Mouse (Mus musculus): Measurements from ENCODE around the gene Eif4e1b. TPM values are rescaled to one million over a fixed set of nuclear protein-coding genes. Genes with fewer than 3 reads are reported as not detected.

Gene Eif4e1b
- polyA plus RNA-seq, 1 experiment from 2014 or later, result not detected

DNA sequence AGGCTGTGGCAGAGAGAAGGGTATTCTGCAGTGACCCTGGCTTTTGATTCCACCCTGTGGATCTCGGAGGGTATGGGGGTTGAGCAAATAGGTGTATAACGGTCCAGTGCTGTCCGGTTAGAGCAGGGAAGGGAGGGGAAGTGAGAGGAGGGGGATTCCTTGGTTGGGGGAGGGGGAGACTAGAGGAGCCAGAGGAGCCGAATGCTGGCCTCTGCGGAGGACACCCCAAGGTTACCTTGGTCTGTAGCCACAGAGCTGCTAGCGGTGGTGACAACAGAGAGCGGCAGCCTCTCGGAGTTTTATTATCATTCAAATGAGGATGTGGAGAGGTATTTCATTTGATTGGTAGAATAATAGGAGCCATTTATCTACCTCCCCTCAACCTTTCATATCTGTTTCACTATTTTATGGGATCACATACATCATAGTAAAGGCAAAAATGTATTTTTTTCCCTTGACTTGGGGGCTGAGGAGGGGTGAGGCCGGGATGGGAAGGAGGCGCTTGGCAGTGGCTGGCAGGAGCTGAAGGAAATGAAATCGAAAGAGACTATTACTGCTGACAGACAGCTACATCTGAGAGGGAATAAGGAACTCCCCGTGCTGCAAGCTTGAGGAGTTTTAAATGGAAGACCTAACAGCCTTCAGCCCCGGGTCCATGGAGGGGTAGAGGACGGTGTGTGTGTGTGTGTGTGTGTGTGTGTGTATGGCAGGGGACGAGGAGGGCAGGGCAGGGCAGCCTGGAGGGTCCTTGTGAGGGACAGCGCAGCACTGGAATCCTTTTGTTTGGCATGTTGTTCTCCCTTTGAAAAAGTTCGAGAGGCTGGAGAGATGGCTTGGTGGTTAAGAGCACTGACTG, 34.8 kb downstream of the Eif4e1b start:
- no peak for ATAC-seq (ENCODE audit: insufficient number of reproducible peaks, insufficient read depth, low FRiP score, low read depth)
- H3K4me2 ChIP-seq (replicated peaks; ENCODE audit: low read depth, low read length), result no peak overlapping the region
- H3K4me3 ChIP-seq (ENCODE audit: low read depth, low read length), result no peak overlapping the region
- no peaks in the 10 kb centered on the region for H3K9me3 ChIP-seq (ENCODE audit: control insufficient read depth, low read depth, low read length)
- 33% methylated on average over 17 of the region's 17 CpGs for WGBS
- H3K27me3 ChIP-seq (ENCODE audit: control insufficient read depth, insufficient read depth, low read length), result no peaks in the 10 kb centered on the region
- no peaks in the 10 kb centered on the region for H3K4me1 ChIP-seq (ENCODE audit: control insufficient read depth, insufficient read depth, low read length)
- no peaks in the 10 kb centered on the region for H3K36me3 ChIP-seq (ENCODE audit: control insufficient read depth, insufficient read depth, low read length)
- H3K9ac ChIP-seq (replicated peaks; ENCODE audit: low read depth, low read length), result no peak overlapping the region
- H3K27ac ChIP-seq (ENCODE audit: low read length), result no peak overlapping the region

DNA sequence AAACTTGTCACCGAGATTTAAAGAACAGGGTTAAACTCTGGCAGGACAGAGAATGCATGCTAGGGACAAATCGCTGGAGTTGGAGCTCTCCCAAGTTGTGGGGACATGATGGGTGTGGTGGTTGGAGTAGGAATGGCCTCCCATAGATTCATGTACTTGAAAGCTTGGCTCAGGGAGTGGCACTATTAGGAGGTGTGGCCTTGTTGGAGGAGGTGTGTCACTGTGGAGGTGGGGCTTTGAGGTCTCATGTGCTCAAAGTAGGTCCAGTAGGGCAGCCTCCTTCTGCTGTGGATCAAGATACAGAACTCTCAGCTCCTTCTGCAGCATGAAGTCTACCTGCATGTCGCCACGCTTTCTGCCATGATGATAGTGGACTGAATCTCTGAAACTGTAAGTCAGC, 37.3 kb downstream of the Eif4e1b start:
- H3K27me3 ChIP-seq (ENCODE audit: control insufficient read depth, insufficient read depth, low read length), result no peaks in the 10 kb centered on the region

DNA sequence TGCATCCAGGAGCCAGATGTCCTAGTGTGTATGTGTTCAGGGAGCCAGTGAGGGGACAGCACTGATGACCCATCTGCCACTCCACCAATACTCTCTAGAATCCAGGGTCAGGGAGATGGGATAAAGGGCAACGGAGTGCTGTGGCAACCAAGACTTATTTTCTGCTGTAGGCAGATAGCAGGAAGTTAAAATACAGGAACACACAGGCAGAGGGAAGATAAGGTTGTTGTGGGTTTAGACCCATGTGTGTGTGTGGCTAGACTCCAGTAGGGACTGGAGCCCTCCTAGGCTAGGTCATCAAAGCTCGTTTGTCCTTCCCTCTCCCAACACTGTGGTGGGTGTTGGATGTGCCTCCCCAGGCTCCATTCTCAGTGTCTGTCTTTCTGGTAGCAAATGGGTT, 38.1 kb downstream of the Eif4e1b start:
- 80% methylated on average over 2 of the region's 2 CpGs for WGBS
- Histone ChIP-seq H3K9ac (replicated peaks; ENCODE audit: low read depth, low read length) (no peak overlapping the region), H3K4me2 (replicated peaks; ENCODE audit: low read depth, low read length) (no peak overlapping the region), H3K36me3 (ENCODE audit: control insufficient read depth, insufficient read depth, low read length) (no peaks in the 10 kb centered on the region), H3K27ac (ENCODE audit: low read length) (no peak overlapping the region), H3K4me3 (ENCODE audit: low read depth, low read length) (no peak overlapping the region), H3K27me3 (ENCODE audit: control insufficient read depth, insufficient read depth, low read length) (no peaks in the 10 kb centered on the region), H3K9me3 (ENCODE audit: control insufficient read depth, low read depth, low read length) (no peaks in the 10 kb centered on the region), H3K4me1 (ENCODE audit: control insufficient read depth, insufficient read depth, low read length) (no peaks in the 10 kb centered on the region)
- ATAC-seq (ENCODE audit: insufficient number of reproducible peaks, insufficient read depth, low FRiP score, low read depth), result no peak

More for the DNA sequence above, 37.3 kb downstream of the Eif4e1b start:
- Histone ChIP-seq H3K36me3 (ENCODE audit: control insufficient read depth, insufficient read depth, low read length) (no peaks in the 10 kb centered on the region), H3K9ac (replicated peaks; ENCODE audit: low read depth, low read length) (no peak overlapping the region), H3K9me3 (ENCODE audit: control insufficient read depth, low read depth, low read length) (no peaks in the 10 kb centered on the region), H3K4me1 (ENCODE audit: control insufficient read depth, insufficient read depth, low read length) (no peaks in the 10 kb centered on the region), H3K4me2 (replicated peaks; ENCODE audit: low read depth, low read length) (no peak overlapping the region), H3K27ac (ENCODE audit: low read length) (no peak overlapping the region), H3K4me3 (ENCODE audit: low read depth, low read length) (no peak overlapping the region)
- ATAC-seq (ENCODE audit: insufficient number of reproducible peaks, insufficient read depth, low FRiP score, low read depth), result no peak
- WGBS, result 82% methylated on average over 4 of the region's 4 CpGs

DNA sequence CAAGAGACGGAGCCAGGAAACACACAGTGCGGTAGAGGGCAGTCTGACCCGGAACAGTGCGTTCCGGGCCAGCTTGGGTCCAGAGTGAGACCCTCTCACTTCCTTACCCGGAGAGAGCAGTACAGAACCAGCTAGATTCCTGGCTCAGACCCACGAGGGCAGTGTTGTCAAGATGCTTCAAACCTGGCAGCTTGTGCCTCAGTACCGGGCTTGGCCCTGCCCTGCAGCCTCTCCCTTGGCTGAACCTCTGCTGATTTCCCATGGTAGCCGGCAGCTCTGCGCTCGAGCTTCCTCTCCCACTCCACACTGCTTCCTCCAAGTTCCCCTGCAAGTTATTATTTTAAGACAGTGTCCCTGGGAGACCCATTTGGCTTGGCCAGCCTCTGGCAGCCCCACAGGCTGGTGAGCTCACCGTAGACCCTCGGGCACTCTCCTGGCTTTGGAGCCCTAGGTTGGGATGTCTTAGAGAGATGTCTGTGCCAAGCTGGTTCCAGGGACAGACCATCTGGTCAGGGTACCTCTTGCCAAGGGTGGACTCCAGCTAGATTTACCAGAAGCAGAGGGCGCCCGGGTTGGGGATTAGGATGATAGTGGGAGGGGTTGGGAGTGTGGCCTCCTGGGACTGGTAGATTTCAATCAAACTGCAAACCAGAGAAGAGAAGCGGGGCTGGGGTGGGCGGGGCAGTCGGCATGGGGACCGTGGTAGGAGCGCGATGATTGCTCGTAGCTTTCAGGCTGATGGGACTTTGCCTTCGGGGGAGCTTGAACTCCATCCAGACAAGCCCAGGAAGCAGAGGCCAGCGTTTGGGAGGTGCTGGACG, 40.5 kb downstream of the Eif4e1b start:
- no peak for ATAC-seq (ENCODE audit: insufficient number of reproducible peaks, insufficient read depth, low FRiP score, low read depth)
- Histone ChIP-seq H3K4me3 (ENCODE audit: low read depth, low read length) (no peak overlapping the region), H3K4me1 (ENCODE audit: control insufficient read depth, insufficient read depth, low read length) (no peaks in the 10 kb centered on the region), H3K9ac (replicated peaks; ENCODE audit: low read depth, low read length) (no peak overlapping the region), H3K27ac (ENCODE audit: low read length) (no peak overlapping the region), H3K4me2 (replicated peaks; ENCODE audit: low read depth, low read length) (peak overlapping the region; percentile 26), H3K9me3 (ENCODE audit: control insufficient read depth, low read depth, low read length) (no peaks in the 10 kb centered on the region), H3K27me3 (ENCODE audit: control insufficient read depth, insufficient read depth, low read length) (no peaks in the 10 kb centered on the region), H3K36me3 (ENCODE audit: control insufficient read depth, insufficient read depth, low read length) (no peaks in the 10 kb centered on the region)
- 15% methylated on average over 25 of the region's 25 CpGs for WGBS

DNA sequence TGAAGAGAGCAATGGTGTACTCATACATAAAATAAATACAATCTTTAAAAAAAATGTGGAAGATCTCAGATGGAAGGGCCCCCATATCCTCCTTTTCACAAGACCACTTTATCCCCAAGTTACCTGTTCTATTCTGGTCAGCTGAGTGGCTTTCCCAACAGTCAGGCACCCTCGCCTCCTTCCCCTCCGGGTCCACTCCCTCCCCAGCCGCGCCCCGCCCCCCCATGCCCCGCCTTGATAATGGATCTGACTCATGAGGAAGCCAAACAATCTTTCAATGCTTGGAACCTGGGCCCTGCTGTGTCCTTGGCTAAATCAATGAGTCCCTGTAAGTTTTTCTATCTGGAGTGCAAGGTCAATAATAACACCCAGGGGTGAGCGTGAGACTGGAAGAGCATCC, 44.2 kb downstream of the Eif4e1b start:
- ATAC-seq (ENCODE audit: insufficient number of reproducible peaks, insufficient read depth, low FRiP score, low read depth), result no peak
- 30% methylated on average over 7 of the region's 7 CpGs for WGBS

DNA sequence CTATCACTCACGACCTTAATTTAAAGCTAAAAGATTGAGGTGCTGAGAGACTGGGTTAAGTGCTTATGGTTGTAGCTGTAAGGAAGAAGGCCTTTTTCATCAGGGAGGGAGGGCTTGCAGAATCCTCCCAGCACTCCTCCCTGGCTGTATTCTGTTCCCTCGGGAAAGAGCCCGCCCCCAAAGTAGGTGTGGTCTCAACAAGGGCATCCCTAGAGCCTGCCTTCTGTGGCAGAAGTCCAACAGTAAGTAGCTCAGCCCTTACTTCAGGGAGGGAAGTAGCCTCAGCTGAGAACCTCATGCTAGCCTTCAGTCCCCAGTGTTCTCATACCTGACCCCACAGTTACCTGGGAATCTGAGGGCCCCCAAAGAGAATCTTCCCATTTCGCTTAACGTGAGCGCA, 44.7 kb downstream of the Eif4e1b start:
- no peaks in the 10 kb centered on the region for H3K36me3 ChIP-seq (ENCODE audit: control insufficient read depth, insufficient read depth, low read length)
- ATAC-seq (ENCODE audit: insufficient number of reproducible peaks, insufficient read depth, low FRiP score, low read depth), result no peak
- no peak overlapping the region for H3K4me2 ChIP-seq (replicated peaks; ENCODE audit: low read depth, low read length)
- no peaks in the 10 kb centered on the region for H3K4me1 ChIP-seq (ENCODE audit: control insufficient read depth, insufficient read depth, low read length)
- H3K27me3 ChIP-seq (ENCODE audit: control insufficient read depth, insufficient read depth, low read length), result no peaks in the 10 kb centered on the region
- H3K9me3 ChIP-seq (ENCODE audit: control insufficient read depth, low read depth, low read length), result no peaks in the 10 kb centered on the region
- no peak overlapping the region for H3K4me3 ChIP-seq (ENCODE audit: low read depth, low read length)
- H3K9ac ChIP-seq (replicated peaks; ENCODE audit: low read depth, low read length), result no peak overlapping the region
- no peak overlapping the region for H3K27ac ChIP-seq (ENCODE audit: low read length)
- 44% methylated on average over 6 of the region's 6 CpGs for WGBS

More for the DNA sequence above, 44.2 kb downstream of the Eif4e1b start:
- no peak overlapping the region for H3K4me2 ChIP-seq (replicated peaks; ENCODE audit: low read depth, low read length)
- no peak overlapping the region for H3K4me3 ChIP-seq (ENCODE audit: low read depth, low read length)
- H3K9me3 ChIP-seq (ENCODE audit: control insufficient read depth, low read depth, low read length), result no peaks in the 10 kb centered on the region
- H3K4me1 ChIP-seq (ENCODE audit: control insufficient read depth, insufficient read depth, low read length), result no peaks in the 10 kb centered on the region
- no peak overlapping the region for H3K27ac ChIP-seq (ENCODE audit: low read length)
- no peaks in the 10 kb centered on the region for H3K36me3 ChIP-seq (ENCODE audit: control insufficient read depth, insufficient read depth, low read length)
- no peaks in the 10 kb centered on the region for H3K27me3 ChIP-seq (ENCODE audit: control insufficient read depth, insufficient read depth, low read length)
- H3K9ac ChIP-seq (replicated peaks; ENCODE audit: low read depth, low read length), result no peak overlapping the region

DNA sequence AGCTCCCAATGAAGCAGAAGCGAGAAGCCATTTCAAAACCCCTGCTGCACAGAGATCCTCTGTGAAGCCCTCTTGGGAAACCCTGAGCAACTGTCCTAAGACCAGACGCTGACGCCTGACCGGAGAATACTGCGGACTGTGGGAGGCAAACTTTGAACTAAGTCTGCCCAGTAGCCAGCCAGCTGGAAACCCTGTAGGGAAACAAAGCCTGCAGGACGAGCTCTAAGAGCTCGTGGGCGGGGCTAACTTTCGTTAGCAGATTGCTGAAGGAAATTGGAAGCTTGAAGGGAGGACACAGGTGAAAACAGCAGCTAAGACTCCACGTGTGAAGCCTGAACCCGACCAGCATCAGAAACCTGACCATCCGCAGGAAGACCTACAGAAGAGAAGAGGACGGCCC, 45.7 kb downstream of the Eif4e1b start:
- Histone ChIP-seq H3K4me2 (replicated peaks; ENCODE audit: low read depth, low read length) (no peak overlapping the region), H3K4me3 (ENCODE audit: low read depth, low read length) (no peak overlapping the region), H3K27ac (ENCODE audit: low read length) (no peak overlapping the region), H3K4me1 (ENCODE audit: control insufficient read depth, insufficient read depth, low read length) (no peaks in the 10 kb centered on the region), H3K9me3 (ENCODE audit: control insufficient read depth, low read depth, low read length) (no peaks in the 10 kb centered on the region), H3K36me3 (ENCODE audit: control insufficient read depth, insufficient read depth, low read length) (no peaks in the 10 kb centered on the region), H3K27me3 (ENCODE audit: control insufficient read depth, insufficient read depth, low read length) (no peaks in the 10 kb centered on the region), H3K9ac (replicated peaks; ENCODE audit: low read depth, low read length) (no peak overlapping the region)
- WGBS, result 5% methylated on average over 13 of the region's 13 CpGs
- ATAC-seq (ENCODE audit: insufficient number of reproducible peaks, insufficient read depth, low FRiP score, low read depth), result no peak

DNA sequence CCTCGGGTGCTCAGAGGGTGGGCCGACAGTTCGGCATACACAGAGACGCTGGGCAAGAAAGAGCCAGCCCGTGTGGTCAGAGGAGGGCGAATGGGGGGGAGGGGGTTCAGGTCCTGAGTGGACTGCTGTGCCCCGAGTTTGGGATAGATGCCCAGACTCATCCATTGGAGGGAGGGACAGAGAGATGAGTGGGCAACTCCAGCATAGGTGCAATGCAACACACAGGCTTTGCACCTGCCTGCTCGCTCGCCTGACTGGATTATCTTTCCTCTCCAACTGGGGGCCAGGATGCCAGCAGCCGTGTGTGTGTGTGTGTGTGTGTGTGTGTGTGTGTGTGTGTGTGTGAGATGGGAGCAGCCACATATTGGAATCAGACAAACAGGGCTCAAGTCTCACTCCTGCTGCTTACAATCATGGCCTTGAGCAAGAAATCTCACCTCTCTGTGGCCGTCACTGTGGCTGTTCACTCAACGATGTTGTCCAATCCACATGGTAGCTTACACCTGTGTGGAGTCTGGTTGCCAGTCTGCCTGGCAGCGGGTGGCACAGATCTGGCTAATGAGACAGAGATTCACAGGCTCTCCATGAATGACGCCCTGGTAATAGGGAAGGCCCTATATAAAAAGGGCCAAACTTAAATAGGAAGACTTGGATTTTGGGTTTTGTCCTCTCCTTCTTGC, 52.7 kb downstream of the Eif4e1b start:
- WGBS, result 75% methylated on average over 14 of the region's 14 CpGs
- H3K9ac ChIP-seq (replicated peaks; ENCODE audit: low read depth, low read length), result no peak overlapping the region
- no peaks in the 10 kb centered on the region for H3K27me3 ChIP-seq (ENCODE audit: control insufficient read depth, insufficient read depth, low read length)
- H3K27ac ChIP-seq (ENCODE audit: low read length), result no peak overlapping the region
- H3K4me3 ChIP-seq (ENCODE audit: low read depth, low read length), result no peak overlapping the region
- H3K36me3 ChIP-seq (ENCODE audit: control insufficient read depth, insufficient read depth, low read length), result no peaks in the 10 kb centered on the region
- ATAC-seq (ENCODE audit: insufficient number of reproducible peaks, insufficient read depth, low FRiP score, low read depth), result no peak
- H3K4me1 ChIP-seq (ENCODE audit: control insufficient read depth, insufficient read depth, low read length), result no peaks in the 10 kb centered on the region
- H3K9me3 ChIP-seq (ENCODE audit: control insufficient read depth, low read depth, low read length), result no peaks in the 10 kb centered on the region
- no peak overlapping the region for H3K4me2 ChIP-seq (replicated peaks; ENCODE audit: low read depth, low read length)
